Mouse (Mus musculus) forebrain, embryonic 12.5 days (tissue): ENCODE data around the gene Adamts9. TPM values are rescaled to one million over a fixed set of nuclear protein-coding genes. Genes with fewer than 3 reads are reported as not detected.
A peak's percentile ranks its signal among the peaks of the same experiment; 100 is the strongest.

Experiments
- ATAC-seq: fragments of 200-750 bp; cut with Nextera tagmentation; 2 replicates; pipeline ENCODE4 v1.8.0; 2017; ENCODE audit warnings: moderate TSS enrichment; ENCODE audit not compliant: low FRiP score
- H3K27ac ChIP-seq: fragments of 300-500 bp; sonication (generic); 2 replicates; pipeline ENCODE4 v1.5.1; 2016; ENCODE audit warnings: mild to moderate bottlenecking
- H3K27me3 ChIP-seq: fragments of 300-500 bp; sonication (generic); 2 replicates; pipeline ENCODE4 v1.6.1; 2016; ENCODE audit warnings: mild to moderate bottlenecking
- H3K36me3 ChIP-seq: fragments of 300-500 bp; sonication (generic); replicated peaks from 2 replicates; pipeline ENCODE4 v1.6.1; 2016; ENCODE audit warnings: mild to moderate bottlenecking
- H3K4me1 ChIP-seq: fragments of 300-500 bp; sonication (generic); 2 replicates; pipeline ENCODE4 v1.6.1; 2016
- H3K4me2 ChIP-seq: fragments of 300-500 bp; sonication (generic); 2 replicates; pipeline ENCODE4 v1.6.1; 2016; ENCODE audit warnings: mild to moderate bottlenecking, moderate library complexity
- H3K4me3 ChIP-seq: fragments of 300-500 bp; sonication (generic); replicated peaks from 2 replicates; pipeline ENCODE4 v1.5.1; 2016; ENCODE audit warnings: mild to moderate bottlenecking
- H3K9ac ChIP-seq: fragments of 300-500 bp; sonication (generic); 2 replicates; pipeline ENCODE4 v1.6.1; 2016; ENCODE audit warnings: mild to moderate bottlenecking
- H3K9me3 ChIP-seq: fragments of 300-500 bp; sonication (generic); 2 replicates; pipeline ENCODE4 v1.6.1; 2016
- WGBS: fragments of 180-500 bp; shearing (Covaris S2); methylation state at CpG from one replicate; pipeline ENCODE4 v1.1.7; 2016; 5-methylcytosine and 5-hydroxymethylcytosine counted together
- polyA plus RNA-seq: library from polyadenylated mRNA; unstranded; fragments of >200 nt; fragmentation: Nextera tagmentation; extraction: Ambion mirVana; gene quantifications from 2 replicates; pipeline ENCODE4 v1.2.1, GENCODE M21; 2016

Gene Adamts9
- polyA plus RNA-seq, 1 experiment from 2014 or later: 2.1 TPM

- Histone ChIP-seq H3K4me2 (no peak overlapping the region), H3K9ac (no peak overlapping the region), H3K9me3 (no peaks in the 10 kb centered on the region), H3K36me3 (no peaks in the 10 kb centered on the region), H3K4me3 (no peak overlapping the region), H3K27me3 (peaks cover 14% of the 10 kb centered on the region), H3K4me1 (peaks cover 15% of the 10 kb centered on the region), H3K27ac (no peak overlapping the region)
- no peak for ATAC-seq
- 69% methylated on average over 2 of the region's 2 CpGs for WGBS
These were observed 130.5 kb downstream of the Adamts9 start for GRCm38 (mm10) chr6:92812702-92813370.

GRCm38 (mm10) chr6:92811566-92811965 is 131.7 kb downstream of the Adamts9 start:
- no peak overlapping the region for H3K4me3 ChIP-seq
- no peak overlapping the region for H3K27ac ChIP-seq
- peaks cover 6% of the 10 kb centered on the region; the same call in 1 of the 2 replicates for H3K27me3 ChIP-seq
- no peaks in the 10 kb centered on the region for H3K36me3 ChIP-seq
- no peaks in the 10 kb centered on the region for H3K9me3 ChIP-seq
- peaks cover 7% of the 10 kb centered on the region for H3K4me1 ChIP-seq
- no peak for ATAC-seq
- H3K4me2 ChIP-seq: no peak overlapping the region
- H3K9ac ChIP-seq: no peak overlapping the region

GRCm38 (mm10) chr6:92810628-92811027 is 132.7 kb downstream of the Adamts9 start:
- no peak overlapping the region for H3K4me3 ChIP-seq
- no peaks in the 10 kb centered on the region for H3K4me1 ChIP-seq
- no peaks in the 10 kb centered on the region; the same call in 1 of the 2 replicates for H3K27me3 ChIP-seq
- H3K4me2 ChIP-seq: no peak overlapping the region
- ATAC-seq: no peak
- no peaks in the 10 kb centered on the region for H3K9me3 ChIP-seq
- H3K9ac ChIP-seq: no peak overlapping the region
- 95% methylated on average over 2 of the region's 2 CpGs for WGBS
- no peaks in the 10 kb centered on the region for H3K36me3 ChIP-seq
- no peak overlapping the region for H3K27ac ChIP-seq

- no peaks in the 10 kb centered on the region for H3K9me3 ChIP-seq
- no peak overlapping the region for H3K27ac ChIP-seq
- H3K4me1 ChIP-seq: no peaks in the 10 kb centered on the region
- 91% methylated on average over 3 of the region's 3 CpGs for WGBS
- no peak overlapping the region for H3K4me3 ChIP-seq
- no peak overlapping the region for H3K9ac ChIP-seq
- no peak for ATAC-seq
- H3K36me3 ChIP-seq: no peaks in the 10 kb centered on the region
- H3K4me2 ChIP-seq: no peak overlapping the region
- H3K27me3 ChIP-seq: no peaks in the 10 kb centered on the region; the same call in 1 of the 2 replicates
These were observed 133.5 kb downstream of the Adamts9 start for GRCm38 (mm10) chr6:92809818-92810217.

DNA sequence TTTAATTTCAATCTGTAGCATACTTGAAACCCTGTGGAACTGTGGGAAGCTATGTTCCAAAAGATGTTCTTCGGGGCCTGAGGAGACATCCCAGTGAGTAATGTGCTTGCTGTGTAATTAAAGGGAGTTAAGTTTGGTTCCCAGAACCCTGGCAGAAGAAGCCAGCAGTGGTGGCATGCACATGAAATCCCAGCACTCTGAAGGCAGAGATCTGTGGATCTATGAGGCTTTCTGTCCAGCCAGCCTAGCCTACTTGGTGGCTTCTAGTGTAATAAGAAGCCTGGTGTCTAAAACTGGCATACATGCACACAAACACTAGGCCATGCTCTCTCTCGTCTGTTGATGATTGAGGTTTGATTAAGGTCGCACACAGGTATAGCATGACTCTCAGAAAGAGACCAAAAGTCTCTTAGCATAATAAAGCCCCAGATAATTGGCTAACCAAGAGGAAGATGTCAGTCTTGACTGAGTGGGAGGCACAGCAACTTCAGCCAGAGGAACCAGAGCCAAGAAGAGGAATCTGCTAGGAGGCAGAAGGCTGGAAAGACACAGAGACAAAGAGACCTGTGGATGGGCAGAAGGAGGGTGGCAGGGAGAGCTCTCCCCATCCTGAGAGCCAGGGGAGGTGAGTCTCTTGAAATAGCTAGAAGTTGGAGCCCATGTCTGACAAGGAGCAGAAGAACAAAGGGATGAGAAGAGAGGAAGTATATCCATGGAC is 138.9 kb downstream of the Adamts9 start:
- H3K27me3 ChIP-seq: no peaks in the 10 kb centered on the region
- H3K27ac ChIP-seq: no peak overlapping the region
- H3K36me3 ChIP-seq: no peaks in the 10 kb centered on the region
- no peaks in the 10 kb centered on the region for H3K9me3 ChIP-seq
- H3K4me3 ChIP-seq: no peak overlapping the region
- WGBS: 83% methylated on average over 3 of the region's 3 CpGs
- no peak overlapping the region for H3K4me2 ChIP-seq
- ATAC-seq: no peak
- H3K4me1 ChIP-seq: no peaks in the 10 kb centered on the region
- no peak overlapping the region for H3K9ac ChIP-seq

DNA sequence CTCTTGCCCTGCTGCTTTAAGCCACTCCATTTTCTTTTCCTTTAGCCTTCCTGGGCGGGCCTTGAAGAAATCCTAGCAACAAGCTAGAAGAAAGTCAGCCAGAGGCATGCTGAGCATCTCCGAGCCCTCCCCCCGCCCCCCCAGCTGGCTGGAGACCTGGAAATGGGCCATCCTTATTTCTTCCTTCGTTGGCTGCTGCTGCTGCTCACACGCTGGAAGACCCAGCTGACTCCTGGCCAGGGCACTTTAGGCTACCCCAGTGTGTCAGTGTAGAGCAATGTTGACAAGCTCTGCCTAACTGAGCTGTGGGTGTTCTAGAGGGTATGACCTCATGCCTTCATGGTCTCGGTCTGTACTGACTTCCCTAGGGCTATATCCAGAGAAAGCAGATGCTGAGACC is 140.1 kb downstream of the Adamts9 start:
- no peak overlapping the region for H3K27ac ChIP-seq
- no peak overlapping the region for H3K4me3 ChIP-seq
- ATAC-seq: no peak
- H3K9ac ChIP-seq: no peak overlapping the region
- H3K4me1 ChIP-seq: no peaks in the 10 kb centered on the region
- H3K9me3 ChIP-seq: no peaks in the 10 kb centered on the region
- 75% methylated on average over 6 of the region's 6 CpGs for WGBS
- H3K4me2 ChIP-seq: no peak overlapping the region
- no peaks in the 10 kb centered on the region for H3K27me3 ChIP-seq
- H3K36me3 ChIP-seq: no peaks in the 10 kb centered on the region

- 95% methylated on average over 11 of the region's 11 CpGs for WGBS
These were observed 140.9 kb downstream of the Adamts9 start for GRCm38 (mm10) chr6:92802421-92802820.

GRCm38 (mm10) chr6:92801462-92801861 is 141.8 kb downstream of the Adamts9 start:
- H3K4me3 ChIP-seq: no peak overlapping the region
- no peaks in the 10 kb centered on the region for H3K9me3 ChIP-seq
- ATAC-seq: no peak
- no peaks in the 10 kb centered on the region for H3K36me3 ChIP-seq
- no peak overlapping the region for H3K9ac ChIP-seq
- H3K27ac ChIP-seq: no peak overlapping the region
- no peaks in the 10 kb centered on the region for H3K27me3 ChIP-seq
- no peaks in the 10 kb centered on the region for H3K4me1 ChIP-seq
- H3K4me2 ChIP-seq: no peak overlapping the region
- WGBS: 79% methylated on average over 2 of the region's 2 CpGs

More at GRCm38 (mm10) chr6:92802421-92802820, 140.9 kb downstream of the Adamts9 start:
- H3K4me3 ChIP-seq: no peak overlapping the region
- H3K27me3 ChIP-seq: no peaks in the 10 kb centered on the region
- no peak for ATAC-seq
- H3K4me2 ChIP-seq: no peak overlapping the region
- no peaks in the 10 kb centered on the region for H3K9me3 ChIP-seq
- H3K27ac ChIP-seq: no peak overlapping the region
- no peak overlapping the region for H3K9ac ChIP-seq
- H3K36me3 ChIP-seq: no peaks in the 10 kb centered on the region
- no peaks in the 10 kb centered on the region for H3K4me1 ChIP-seq

DNA sequence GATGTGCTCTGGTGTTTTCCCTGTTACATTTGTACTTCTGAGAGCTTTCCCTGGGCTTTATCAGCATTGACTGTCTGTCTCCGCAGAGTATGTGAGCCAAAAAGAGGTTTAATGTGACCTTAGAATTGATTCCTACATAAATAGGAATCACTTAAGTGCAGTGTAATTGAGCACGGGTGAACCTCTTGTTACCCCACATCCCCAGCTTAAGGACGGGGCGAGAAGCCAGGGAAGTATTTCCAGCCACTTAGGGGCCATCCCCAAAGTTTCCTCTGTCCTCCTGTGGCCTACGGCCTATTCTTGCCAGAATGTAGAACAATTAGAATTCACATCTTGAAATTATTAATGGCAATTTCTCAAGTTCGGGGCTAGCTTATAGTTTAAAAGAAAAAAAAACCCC is 149.5 kb downstream of the Adamts9 start:
- Histone ChIP-seq H3K27ac (no peak overlapping the region), H3K4me3 (no peak overlapping the region), H3K4me2 (no peak overlapping the region), H3K9me3 (no peaks in the 10 kb centered on the region), H3K36me3 (no peaks in the 10 kb centered on the region), H3K4me1 (no peaks in the 10 kb centered on the region), H3K9ac (no peak overlapping the region), H3K27me3 (no peaks in the 10 kb centered on the region)
- no peak for ATAC-seq
- 91% methylated on average over 6 of the region's 6 CpGs for WGBS

GRCm38 (mm10) chr6:92787376-92787712 is 155.9 kb downstream of the Adamts9 start:
- Histone ChIP-seq H3K4me1 (peaks cover 17% of the 10 kb centered on the region), H3K9me3 (no peaks in the 10 kb centered on the region), H3K4me2 (peak overlapping the region; percentile 66), H3K36me3 (no peaks in the 10 kb centered on the region), H3K27ac (no peak overlapping the region), H3K9ac (peak overlapping the region; percentile 36; the same call in 1 of the 2 replicates), H3K4me3 (peak overlapping the region; percentile 34), H3K27me3 (peaks cover 15% of the 10 kb centered on the region)
- WGBS: under 1% methylated on average over 11 of the region's 12 CpGs
- peak; percentile 77 for ATAC-seq

DNA sequence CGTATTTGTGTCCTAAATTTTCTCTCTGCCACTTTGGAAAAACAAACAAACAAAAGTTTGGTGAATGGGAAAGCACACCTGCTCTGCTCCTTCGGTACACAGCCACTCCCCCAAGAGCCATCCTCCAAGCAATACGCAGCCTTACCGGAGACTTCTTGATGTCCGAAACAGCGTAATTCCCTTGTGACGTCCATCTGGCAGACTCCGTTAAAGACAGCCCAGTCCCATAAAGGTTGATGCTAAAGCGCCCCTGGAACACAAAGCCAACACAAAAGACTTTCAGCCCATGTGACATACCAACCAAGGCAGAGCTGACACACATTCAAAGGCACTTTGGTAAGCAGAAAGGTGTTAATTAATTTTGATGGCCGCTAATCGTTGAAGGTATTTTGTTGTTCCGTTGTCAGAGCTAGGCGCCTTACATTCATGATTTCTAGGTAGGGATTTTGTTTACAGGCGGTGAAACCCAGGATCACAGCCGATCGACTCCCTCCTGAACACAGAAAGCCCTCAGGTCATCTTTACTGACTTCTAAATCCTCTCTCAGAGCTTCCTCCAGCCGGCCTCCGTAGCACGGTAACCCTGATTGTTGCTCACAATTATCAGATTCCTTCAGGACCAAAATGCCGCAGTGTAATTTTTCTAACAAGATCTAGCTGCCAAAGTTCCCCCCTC is 156.5 kb downstream of the Adamts9 start:
- under 1% methylated on average over 20 of the region's 20 CpGs for WGBS
- Histone ChIP-seq H3K27ac (no peak overlapping the region), H3K9ac (peak overlapping the region; percentile 36; the same call in 1 of the 2 replicates)

DNA sequence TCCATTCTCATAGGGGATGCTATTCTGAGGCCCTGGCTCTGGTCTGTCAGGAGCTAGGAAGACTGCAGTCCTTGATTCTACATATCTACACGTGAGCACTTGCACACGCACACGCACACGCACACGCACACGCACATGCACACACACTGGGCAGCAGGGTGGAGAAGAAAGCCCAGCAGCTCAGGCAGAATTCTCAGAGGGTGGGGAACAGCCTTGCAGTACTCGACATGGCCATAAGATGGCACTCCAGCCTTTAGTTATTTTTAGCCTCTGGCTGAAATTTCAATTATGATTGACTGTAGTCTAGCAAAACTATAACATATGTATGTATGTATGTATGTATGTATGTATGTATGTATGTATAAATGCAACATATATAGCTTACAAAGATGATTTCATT is 158.5 kb downstream of the Adamts9 start:
- Histone ChIP-seq H3K9ac (no peak overlapping the region), H3K4me3 (no peak overlapping the region), H3K27me3 (peaks cover 15% of the 10 kb centered on the region), H3K9me3 (no peaks in the 10 kb centered on the region), H3K4me1 (peaks cover 17% of the 10 kb centered on the region), H3K27ac (no peak overlapping the region), H3K36me3 (no peaks in the 10 kb centered on the region), H3K4me2 (no peak overlapping the region)
- no peak for ATAC-seq
- WGBS: 6% methylated on average over 7 of the region's 7 CpGs

More for the DNA sequence above, 156.5 kb downstream of the Adamts9 start:
- Histone ChIP-seq H3K9me3 (no peaks in the 10 kb centered on the region), H3K27me3 (peaks cover 15% of the 10 kb centered on the region), H3K36me3 (no peaks in the 10 kb centered on the region), H3K4me2 (peak overlapping the region; percentile 66), H3K4me1 (peaks cover 17% of the 10 kb centered on the region), H3K4me3 (peak overlapping the region; percentile 34)
- ATAC-seq: peak; percentile 54
